Mouse (Mus musculus) myocyte (in vitro differentiated cells): ENCODE data around the gene Kansl1l.

Experiments
- CEBPB ChIP-seq: IDR thresholded peaks from 2 replicates; pipeline ENCODE4 v1.6.1; 2011; ENCODE audit warnings: mild to moderate bottlenecking, moderate library complexity; ENCODE audit not compliant: poor library complexity, insufficient read depth, severe bottlenecking
- E2F4 ChIP-seq: IDR thresholded peaks from one replicate; pipeline ENCODE4 v1.6.1; 2011; ENCODE audit warnings: mild to moderate bottlenecking, control low read depth, moderate library complexity; ENCODE audit not compliant: insufficient read depth
- MAX ChIP-seq: IDR thresholded peaks from one replicate; pipeline ENCODE4 v1.6.1; 2011; ENCODE audit warnings: low read depth, mild to moderate bottlenecking, control low read depth
- MYOD1 ChIP-seq, 3 experiments: IDR thresholded peaks; one replicate each; pipeline ENCODE4 v1.6.1; 2011; ENCODE audit warnings: control low read depth in 2 of 3, low read depth in 2 of 3, mild to moderate bottlenecking in 2 of 3, moderate library complexity in 1 of 3; ENCODE audit not compliant: insufficient read length in 2 of 3, control insufficient read depth in 1 of 3
- MYOG ChIP-seq, 3 experiments: IDR thresholded peaks; one replicate each; pipeline ENCODE4 v1.6.1; 2011; ENCODE audit warnings: control low read depth in 2 of 3, low read depth in 2 of 3, mild to moderate bottlenecking in 2 of 3; ENCODE audit not compliant: insufficient read length in 2 of 3, control insufficient read depth in 1 of 3, insufficient read depth in 1 of 3
- POLR2A ChIP-seq: IDR thresholded peaks from one replicate; pipeline ENCODE4 v1.6.1; 2011; ENCODE audit warnings: low read depth, mild to moderate bottlenecking, control low read depth, moderate library complexity; ENCODE audit not compliant: insufficient read length
- POLR2AphosphoS2 ChIP-seq: IDR thresholded peaks from one replicate; pipeline ENCODE4 v1.6.1; 2011; ENCODE audit warnings: low read depth, control low read depth; ENCODE audit not compliant: insufficient read length
- TCF12 ChIP-seq: IDR thresholded peaks from one replicate; pipeline ENCODE4 v1.6.1; 2011; ENCODE audit warnings: mild to moderate bottlenecking, control low read depth; ENCODE audit not compliant: poor library complexity, insufficient read depth, severe bottlenecking
- USF1 ChIP-seq: IDR thresholded peaks from one replicate; pipeline ENCODE4 v1.6.1; 2011; ENCODE audit warnings: low read depth, mild to moderate bottlenecking, control low read depth, moderate library complexity

DNA sequence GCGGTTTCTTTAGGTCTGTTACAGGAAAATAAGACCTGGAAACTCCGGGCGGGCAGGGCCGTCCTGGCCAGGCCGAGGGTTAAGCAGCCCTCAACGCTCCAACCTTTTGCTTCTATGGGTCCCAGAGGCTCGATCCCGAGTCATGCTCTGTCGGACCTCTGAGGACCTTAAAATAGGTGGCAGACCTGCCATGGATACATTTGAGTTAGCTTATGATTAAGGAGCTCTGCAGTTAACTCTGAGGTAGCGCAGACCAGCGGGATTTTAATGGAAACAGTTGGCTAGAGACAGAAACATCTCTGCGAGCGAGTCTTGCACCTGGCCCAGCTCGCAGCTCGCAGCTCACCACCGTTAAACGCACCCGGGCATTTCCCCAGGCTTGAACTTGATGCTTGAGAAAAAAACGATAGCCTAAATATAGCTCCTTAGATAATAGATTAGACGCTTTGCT lies 528 bp upstream of the Kansl1l start:
- TF ChIP-seq POLR2A (no peak), POLR2AphosphoS2 (no peak), USF1 (no peak), MYOG (IDR thresholded peaks at IDR 0.05; ENCODE audit: control insufficient read depth in 1 of 3, insufficient read depth in 1 of 3, insufficient read length in 2 of 3, low read depth in 2 of 3) (no peak), CEBPB (no peak), E2F4 (no peak), MYOD1 (IDR thresholded peaks at IDR 0.05; ENCODE audit: control insufficient read depth in 1 of 3, insufficient read length in 2 of 3, low read depth in 2 of 3) (peak in 1 of 3 experiments; percentile 23), TCF12 (no peak), MAX (no peak)
